Mouse (Mus musculus) yolk sac, embryonic 10.5 days (tissue): ENCODE results near the gene P2ry13.

Experiments used
- DNase-seq: peaks from one replicate; pipeline ENCODE4 v3.0.0-alpha.2; 2017; ENCODE audit warnings: low spot score

P2ry13 gene

GRCm38 (mm10) chr3:59210727-59211126 is at the start of gene P2ry13:
TSS of gene P2ry13 (minus strand) at chr3:59210882.
- no peak for DNase-seq

- DNase-seq, result no peak
Measured at GRCm38 (mm10) chr3:59257740-59258664, 47.3 kb upstream of the P2ry13 start.

- DNase-seq, result no peak
Measured at GRCm38 (mm10) chr3:59250454-59250853, 39.8 kb upstream of the P2ry13 start.

- no peak for DNase-seq
Measured at GRCm38 (mm10) chr3:59248031-59248430, 37.3 kb upstream of the P2ry13 start.

- no peak for DNase-seq
Measured at GRCm38 (mm10) chr3:59243384-59243783, 32.7 kb upstream of the P2ry13 start.

GRCm38 (mm10) chr3:59234878-59235277 is 24.2 kb upstream of the P2ry13 start:
- DNase-seq, result no peak

GRCm38 (mm10) chr3:59230912-59231311 is 20.2 kb upstream of the P2ry13 start:
- no peak for DNase-seq

- no peak for DNase-seq
Measured at GRCm38 (mm10) chr3:59228730-59229551, 18.3 kb upstream of the P2ry13 start.

- no peak for DNase-seq
Measured at GRCm38 (mm10) chr3:59227696-59228095, 17.0 kb upstream of the P2ry13 start.

GRCm38 (mm10) chr3:59225411-59225810 is 14.7 kb upstream of the P2ry13 start:
- no peak for DNase-seq

GRCm38 (mm10) chr3:59222303-59222702 is 11.6 kb upstream of the P2ry13 start:
- DNase-seq, result no peak

- no peak for DNase-seq
Measured at GRCm38 (mm10) chr3:59219326-59219725, 8.6 kb upstream of the P2ry13 start.

- no peak for DNase-seq
Measured at GRCm38 (mm10) chr3:59217211-59217610, 6.5 kb upstream of the P2ry13 start.

- no peak for DNase-seq
Measured at GRCm38 (mm10) chr3:59212404-59212803, 1.7 kb upstream of the P2ry13 start.

GRCm38 (mm10) chr3:59211784-59212183 is 1.1 kb upstream of the P2ry13 start:
- no peak for DNase-seq

- no peak for DNase-seq
Measured at GRCm38 (mm10) chr3:59210089-59210488, 593 bp downstream of the P2ry13 start.

GRCm38 (mm10) chr3:59208650-59209548 is 1.8 kb downstream of the P2ry13 start:
- DNase-seq, result no peak

- DNase-seq, result no peak
Measured at GRCm38 (mm10) chr3:59205941-59206340, 4.7 kb downstream of the P2ry13 start.

GRCm38 (mm10) chr3:59204719-59205503 is 5.8 kb downstream of the P2ry13 start:
- DNase-seq, result no peak

- DNase-seq, result no peak
Measured at GRCm38 (mm10) chr3:59203802-59204520, 6.7 kb downstream of the P2ry13 start.
